Comparison of ENCODE assay signal across 29 mouse cellular contexts in genomic region chr4:46271066-46271465, GRCm38 (mm10).
DNase-seq lines count a peak whose midpoint lies in the region; ATAC-seq lines count a peak whose summit lies in the region.
"Had no signal": no experiment of that assay in that cellular context is flagged by ENCODE, and none has a peak within 500 bp of the region (broad histone marks: within the 10 kb centered on the region; RNA-seq: fewer than 3 reads in every experiment).

No protein-coding gene starts in this region.

- 3% methylated on average over 2 of the region's 2 CpGs for WGBS in intestine, embryonic 14.5 days
- WGBS in intestine, embryonic 16.5 days: 0% methylated on average over 2 of the region's 2 CpGs
- 3% methylated on average over 2 of the region's 2 CpGs for WGBS in embryonic facial prominence, embryonic 11.5 days
- 6% methylated on average over 2 of the region's 2 CpGs for WGBS in hindbrain, embryonic 10.5 days

- no peak overlapping the region for H3K4me2 ChIP-seq in intestine, embryonic 14.5 days (ENCODE audit: low read length)
- H3K4me2 ChIP-seq in intestine, embryonic 16.5 days (ENCODE audit: low read depth, low read length): no peak overlapping the region
- no peak overlapping the region for H3K4me2 ChIP-seq in embryonic facial prominence, embryonic 11.5 days (ENCODE audit: low read depth, low read length)
- H3K4me2 ChIP-seq: embryonic facial prominence, embryonic 15.5 days; heart, embryonic 13.5 days; hindbrain, embryonic 13.5 days; intestine, embryonic 15.5 days; liver, embryonic 15.5 days; neural tube, embryonic 12.5 days had no signal

- H3K27ac ChIP-seq in intestine, embryonic 14.5 days (ENCODE audit: low read depth): no peak overlapping the region
- no peak overlapping the region for H3K27ac ChIP-seq in intestine, embryonic 16.5 days (ENCODE audit: low read length)
- no peak overlapping the region for H3K27ac ChIP-seq in embryonic facial prominence, embryonic 11.5 days (replicated peaks; ENCODE audit: low read depth, low read length)
- H3K27ac ChIP-seq in hindbrain, embryonic 10.5 days: no peak overlapping the region
- H3K27ac ChIP-seq: embryonic facial prominence, embryonic 15.5 days; heart, adult 2 months; heart, embryonic 13.5 days; hindbrain, embryonic 13.5 days; intestine, embryonic 15.5 days; liver, embryonic 15.5 days; macrophage; midbrain, embryonic 10.5 days; neural tube, embryonic 12.5 days had no signal

- no peaks in the 10 kb centered on the region for H3K4me1 ChIP-seq in intestine, embryonic 14.5 days (replicated peaks; ENCODE audit: control insufficient read depth, insufficient read depth, low read length)
- H3K4me1 ChIP-seq in intestine, embryonic 16.5 days (ENCODE audit: control insufficient read depth, insufficient read depth, low read length): no peaks in the 10 kb centered on the region
- no peaks in the 10 kb centered on the region for H3K4me1 ChIP-seq in embryonic facial prominence, embryonic 11.5 days (ENCODE audit: control insufficient read depth, insufficient read depth, low read length)
- peaks cover 22% of the 10 kb centered on the region for H3K4me1 ChIP-seq in hindbrain, embryonic 10.5 days (replicated peaks)
- H3K4me1 ChIP-seq: embryonic facial prominence, embryonic 15.5 days; intestine, embryonic 15.5 days; liver, embryonic 15.5 days had no signal

- peak; percentile 62 for DNase-seq in intestine, embryonic 14.5 days (ENCODE audit: low spot score)
- DNase-seq in 3T3-L1 (ENCODE audit: low read depth, low spot score) (peak; percentile 13), ZHBTc4 (ENCODE audit: low read depth, low spot score) (peak; percentile 14)
- DNase-seq in embryonic facial prominence, embryonic 11.5 days (ENCODE audit: low spot score): peak; percentile 58
- no peak for DNase-seq in hindbrain, embryonic 10.5 days (ENCODE audit: low spot score)
- DNase-seq in thymus, postnatal 0 days (ENCODE audit: low spot score): no peak
- DNase-seq: adrenal gland, postnatal 25 days; cerebellum, adult 8-10 months; cerebellum, postnatal 36 days; gastrocnemius, postnatal 25 days; heart, adult 2 months; heart, postnatal 14 days; kidney, postnatal 4 days; liver; retina, postnatal 1 day; right cerebral cortex, postnatal 25 days; spleen, adult 18-20 months; thymus, postnatal 14 days had no signal

- no peaks in the 10 kb centered on the region for H3K9me3 ChIP-seq in intestine, embryonic 14.5 days (ENCODE audit: control insufficient read depth, low read length)
- no peaks in the 10 kb centered on the region for H3K9me3 ChIP-seq in intestine, embryonic 16.5 days (ENCODE audit: control insufficient read depth, low read length)
- no peaks in the 10 kb centered on the region for H3K9me3 ChIP-seq in embryonic facial prominence, embryonic 11.5 days (replicated peaks; ENCODE audit: control insufficient read depth, low read length)
- no peaks in the 10 kb centered on the region for H3K9me3 ChIP-seq in hindbrain, embryonic 10.5 days
- H3K9me3 ChIP-seq: embryonic facial prominence, embryonic 15.5 days; heart, embryonic 13.5 days; hindbrain, embryonic 13.5 days; intestine, embryonic 15.5 days; liver, embryonic 15.5 days; midbrain, embryonic 10.5 days; neural tube, embryonic 12.5 days had no signal

- H3K36me3 ChIP-seq in intestine, embryonic 14.5 days (ENCODE audit: control insufficient read depth, insufficient read depth, low read length): no peaks in the 10 kb centered on the region
- H3K36me3 ChIP-seq in intestine, embryonic 16.5 days (ENCODE audit: control insufficient read depth, insufficient read depth, low read length): no peaks in the 10 kb centered on the region
- H3K36me3 ChIP-seq in embryonic facial prominence, embryonic 11.5 days (replicated peaks; ENCODE audit: control insufficient read depth, insufficient read depth, low read depth, low read length): no peaks in the 10 kb centered on the region
- no peaks in the 10 kb centered on the region for H3K36me3 ChIP-seq in hindbrain, embryonic 10.5 days
- H3K36me3 ChIP-seq: embryonic facial prominence, embryonic 15.5 days; heart, embryonic 13.5 days; hindbrain, embryonic 13.5 days; intestine, embryonic 15.5 days; liver, embryonic 15.5 days; midbrain, embryonic 10.5 days; neural tube, embryonic 12.5 days had no signal

- no peaks in the 10 kb centered on the region for H3K27me3 ChIP-seq in intestine, embryonic 14.5 days (replicated peaks; ENCODE audit: control insufficient read depth, insufficient read depth, low read length)
- H3K27me3 ChIP-seq in intestine, embryonic 16.5 days (replicated peaks; ENCODE audit: control insufficient read depth, insufficient read depth, low read length): no peaks in the 10 kb centered on the region
- no peaks in the 10 kb centered on the region for H3K27me3 ChIP-seq in embryonic facial prominence, embryonic 11.5 days (ENCODE audit: control insufficient read depth, insufficient read depth, low read length)
- H3K27me3 ChIP-seq in hindbrain, embryonic 10.5 days (ENCODE audit: insufficient read depth, poor library complexity, severe bottlenecking): peaks cover 39% of the 10 kb centered on the region
- H3K27me3 ChIP-seq: intestine, embryonic 15.5 days; liver, embryonic 15.5 days; neural tube, embryonic 12.5 days had no signal

- ATAC-seq in intestine, embryonic 14.5 days (replicated peaks; ENCODE audit: low FRiP score, low TSS enrichment, low read depth): no peak
- ATAC-seq in intestine, embryonic 16.5 days: no peak
- no peak for ATAC-seq in embryonic facial prominence, embryonic 11.5 days (replicated peaks; ENCODE audit: insufficient number of reproducible peaks, low FRiP score, low TSS enrichment, low read depth)
- ATAC-seq in erythroblast, adult 5-6 weeks (replicated peaks; ENCODE audit: low FRiP score, poor library complexity, severe bottlenecking): no peak
- ATAC-seq: forebrain, embryonic 16.5 days; intestine, embryonic 15.5 days had no signal

- H3K9ac ChIP-seq in intestine, embryonic 14.5 days (ENCODE audit: low read length): no peak overlapping the region
- H3K9ac ChIP-seq in intestine, embryonic 16.5 days (ENCODE audit: low read depth, low read length): no peak overlapping the region
- H3K9ac ChIP-seq in embryonic facial prominence, embryonic 11.5 days (replicated peaks; ENCODE audit: low read length): no peak overlapping the region
- H3K9ac ChIP-seq: embryonic facial prominence, embryonic 15.5 days; heart, embryonic 13.5 days; hindbrain, embryonic 13.5 days; intestine, embryonic 15.5 days; liver, embryonic 15.5 days; neural tube, embryonic 12.5 days had no signal

- H3K4me3 ChIP-seq in intestine, embryonic 14.5 days (ENCODE audit: low read depth, low read length): no peak overlapping the region
- H3K4me3 ChIP-seq in intestine, embryonic 16.5 days (ENCODE audit: low read length): no peak overlapping the region
- no peak overlapping the region for H3K4me3 ChIP-seq in embryonic facial prominence, embryonic 11.5 days (ENCODE audit: low read depth, low read length)
- no peak overlapping the region for H3K4me3 ChIP-seq in hindbrain, embryonic 10.5 days
- H3K4me3 ChIP-seq: embryonic facial prominence, embryonic 15.5 days; heart, adult 2 months; heart, embryonic 13.5 days; hindbrain, embryonic 13.5 days; intestine, embryonic 15.5 days; liver, embryonic 15.5 days; midbrain, embryonic 10.5 days; neural tube, embryonic 12.5 days had no signal

Comparison
In these comparisons a context has a peak if more than half of its experiments do, and no peak if none do; other contexts are left out.
1. DNase-seq: peak in intestine, embryonic 14.5 days (single experiment), 3T3-L1 (single experiment), ZHBTc4 (single experiment) and embryonic facial prominence, embryonic 11.5 days (single experiment); none in hindbrain, embryonic 10.5 days (single experiment) and thymus, postnatal 0 days (single experiment).